Mouse (Mus musculus): ENCODE results near the gene Ugcg.

DNA sequence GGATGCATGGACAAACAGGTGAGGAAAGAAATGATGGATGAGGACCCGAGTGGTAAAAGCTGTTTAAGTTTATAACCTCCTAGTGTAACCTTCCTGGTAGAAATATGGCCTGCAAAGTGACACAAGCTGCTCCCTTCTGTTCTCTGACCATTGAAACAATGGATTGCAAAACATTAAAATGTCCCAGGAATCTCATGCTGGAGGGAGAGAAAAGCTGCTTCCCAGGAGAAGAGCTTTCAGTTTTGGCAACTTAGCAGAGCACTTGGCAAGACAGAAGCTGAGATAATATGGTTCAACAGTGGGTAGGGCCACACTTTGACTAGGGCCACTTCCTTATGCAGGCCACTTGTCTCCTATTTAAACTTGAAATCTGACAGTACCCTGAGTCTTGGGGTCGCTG lies 69.7 kb downstream of the Ugcg start:
- no peak for TF ChIP-seq CTCF (IDR thresholded peaks at IDR 0.05; ENCODE audit: low read depth)
- TF ChIP-seq EP300 (IDR thresholded peaks at IDR 0.05; ENCODE audit: low read depth): no peak
